Mouse (Mus musculus): Measurements from ENCODE around the gene Rft1. TPM values are rescaled to one million over a fixed set of nuclear protein-coding genes. Genes with fewer than 3 reads are reported as not detected.

The Rft1 gene
- total and polyA plus RNA-seq, 2 experiments = 12.3 to 19.0 TPM

DNA sequence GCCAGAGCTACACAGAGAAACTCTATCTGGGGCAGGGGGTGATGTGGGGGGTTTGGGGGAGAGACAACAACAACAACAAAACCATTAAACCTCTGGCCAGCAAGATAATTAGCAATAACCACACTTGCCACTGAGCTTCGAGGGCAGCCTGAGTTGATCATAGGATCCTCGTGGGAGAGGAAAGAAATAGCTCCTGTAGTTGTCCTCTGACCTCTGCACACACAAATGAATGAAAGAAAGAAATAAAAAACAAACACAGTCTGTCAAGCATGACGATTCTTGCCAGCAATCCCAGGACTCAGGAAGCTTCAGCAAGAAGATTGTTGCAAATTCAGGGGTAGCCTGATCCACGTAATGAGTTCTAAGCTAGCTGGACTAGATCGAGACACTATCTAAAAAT is 48.4 kb downstream of the Rft1 start:
- no peak overlapping the region for H3K27ac ChIP-seq (replicated peaks; ENCODE audit: insufficient read depth, low read depth, low read length)
- 37% methylated on average over 5 of the region's 5 CpGs for WGBS

DNA sequence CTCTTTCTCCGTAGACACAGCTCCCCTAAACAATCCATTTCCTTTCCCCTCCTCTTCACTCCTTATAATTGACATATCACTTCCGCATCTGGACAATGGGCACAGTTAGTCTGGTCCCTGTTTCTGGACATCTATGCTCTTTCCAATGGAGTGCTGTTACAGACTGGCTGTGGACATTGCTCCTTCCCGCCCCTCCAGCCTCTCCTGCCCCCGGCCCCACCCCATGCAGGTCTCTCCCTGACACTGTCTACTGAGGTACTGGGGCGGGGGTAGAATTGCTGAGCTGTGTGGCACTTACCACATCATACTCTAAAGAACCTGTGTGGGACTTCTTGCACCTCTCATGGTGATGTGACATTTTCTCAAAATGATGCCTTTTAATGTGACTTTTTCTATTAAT is 48.9 kb downstream of the Rft1 start:
- H3K4me3 ChIP-seq (ENCODE audit: insufficient read depth, low read depth, low read length) = no peak overlapping the region
- TF ChIP-seq POLR2A (IDR thresholded peaks at IDR 0.05; ENCODE audit: extremely low read depth, insufficient read depth, low read length) (no peak), CTCF (IDR thresholded peaks at IDR 0.05; ENCODE audit: low read depth, low read length) (no peak)
- H3K36me3 ChIP-seq (ENCODE audit: control insufficient read depth, insufficient read depth, low read length) = no peaks in the 10 kb centered on the region
- 71% methylated on average over 5 of the region's 5 CpGs for WGBS
- no peak overlapping the region for H3K9ac ChIP-seq (ENCODE audit: low read depth, low read length)
- H3K27me3 ChIP-seq (ENCODE audit: control insufficient read depth, insufficient read depth, low read length) = no peaks in the 10 kb centered on the region
- no peak overlapping the region for H3K27ac ChIP-seq (replicated peaks; ENCODE audit: insufficient read depth, low read depth, low read length)
- DNase-seq (ENCODE audit: extremely low read depth, low read depth, low spot score) = no peak
- no peaks in the 10 kb centered on the region for H3K79me2 ChIP-seq (ENCODE audit: control insufficient read depth, insufficient read depth, low read length)
- no peaks in the 10 kb centered on the region for H3K4me1 ChIP-seq (ENCODE audit: control insufficient read depth, insufficient read depth, low read length)

More for the DNA sequence above, 48.4 kb downstream of the Rft1 start:
- H3K4me3 ChIP-seq (ENCODE audit: insufficient read depth, low read depth, low read length) = no peak overlapping the region
- no peaks in the 10 kb centered on the region for H3K79me2 ChIP-seq (ENCODE audit: control insufficient read depth, insufficient read depth, low read length)
- no peaks in the 10 kb centered on the region for H3K36me3 ChIP-seq (ENCODE audit: control insufficient read depth, insufficient read depth, low read length)
- H3K4me1 ChIP-seq (ENCODE audit: control insufficient read depth, insufficient read depth, low read length) = no peaks in the 10 kb centered on the region
- DNase-seq (ENCODE audit: extremely low read depth, low read depth, low spot score) = peak; percentile 37
- H3K9ac ChIP-seq (ENCODE audit: low read depth, low read length) = no peak overlapping the region
- TF ChIP-seq CTCF (IDR thresholded peaks at IDR 0.05; ENCODE audit: low read depth, low read length) = no peak
- no peak for TF ChIP-seq POLR2A (IDR thresholded peaks at IDR 0.05; ENCODE audit: extremely low read depth, insufficient read depth, low read length)
- no peaks in the 10 kb centered on the region for H3K27me3 ChIP-seq (ENCODE audit: control insufficient read depth, insufficient read depth, low read length)

DNA sequence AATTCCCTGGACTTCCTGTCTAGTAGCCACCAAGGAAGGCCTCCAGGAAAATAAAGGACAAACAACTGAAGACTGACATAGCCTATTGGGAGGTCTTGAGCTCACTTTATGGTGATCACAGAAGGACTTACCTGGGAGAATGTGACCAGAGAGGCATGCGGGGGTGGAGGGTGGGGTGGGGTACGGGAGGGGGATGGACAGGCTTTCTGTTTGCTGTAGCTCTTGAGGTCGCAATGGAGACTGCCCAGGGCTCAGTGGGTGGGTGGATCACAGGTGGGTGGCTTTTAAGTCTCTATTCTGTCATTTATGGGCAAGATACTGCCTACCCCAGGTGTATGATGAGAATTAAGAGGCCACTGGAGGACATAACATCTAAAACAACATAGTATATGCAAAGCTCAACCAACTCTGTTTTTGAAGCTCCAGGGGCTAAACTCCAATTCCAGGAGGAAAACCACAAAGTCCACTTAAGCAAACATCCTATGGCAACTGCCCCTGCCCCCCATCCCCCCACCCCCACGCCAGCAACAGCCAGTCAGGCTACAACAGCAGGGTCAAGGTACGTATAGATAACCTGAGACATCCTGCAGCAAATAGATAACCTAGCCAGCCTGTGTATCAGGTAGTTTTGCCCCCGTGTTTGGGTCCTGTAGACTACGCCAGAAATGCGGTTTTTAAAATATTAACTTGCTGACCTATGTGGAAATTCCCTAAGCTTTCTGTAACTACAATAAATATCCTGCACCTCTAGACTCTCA is 50.1 kb downstream of the Rft1 start:
- no peaks in the 10 kb centered on the region for H3K79me2 ChIP-seq (ENCODE audit: control insufficient read depth, insufficient read depth, low read length)
- H3K36me3 ChIP-seq (ENCODE audit: control insufficient read depth, insufficient read depth, low read length) = no peaks in the 10 kb centered on the region
- TF ChIP-seq CTCF (IDR thresholded peaks at IDR 0.05; ENCODE audit: low read depth, low read length) = no peak
- TF ChIP-seq POLR2A (IDR thresholded peaks at IDR 0.05; ENCODE audit: extremely low read depth, insufficient read depth, low read length) = no peak
- no peak overlapping the region for H3K27ac ChIP-seq (replicated peaks; ENCODE audit: insufficient read depth, low read depth, low read length)
- no peaks in the 10 kb centered on the region for H3K4me1 ChIP-seq (ENCODE audit: control insufficient read depth, insufficient read depth, low read length)
- no peak overlapping the region for H3K9ac ChIP-seq (ENCODE audit: low read depth, low read length)
- H3K4me3 ChIP-seq (ENCODE audit: insufficient read depth, low read depth, low read length) = no peak overlapping the region
- 51% methylated on average over 8 of the region's 8 CpGs for WGBS
- DNase-seq (ENCODE audit: extremely low read depth, low read depth, low spot score) = no peak
- no peaks in the 10 kb centered on the region for H3K27me3 ChIP-seq (ENCODE audit: control insufficient read depth, insufficient read depth, low read length)

DNA sequence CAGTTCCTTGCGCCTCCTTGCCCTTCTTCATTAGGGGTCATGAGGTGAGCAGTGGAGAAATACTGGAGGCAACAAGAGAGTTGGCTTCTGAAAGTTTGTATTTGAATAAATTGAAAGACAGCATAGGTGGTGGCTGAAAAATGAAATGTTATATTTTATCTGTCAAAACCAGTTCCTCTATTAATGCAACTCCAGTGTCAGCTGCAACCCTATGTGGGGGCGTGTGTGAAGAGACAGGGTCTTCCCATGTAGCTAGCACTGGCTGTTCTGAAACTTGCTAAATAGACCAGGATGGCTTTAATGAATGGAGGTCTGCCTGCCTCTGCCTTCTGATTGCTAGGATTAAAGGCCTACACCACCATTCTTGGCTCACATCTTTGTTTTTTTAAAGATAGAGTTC is 57.7 kb downstream of the Rft1 start:
- DNase-seq (ENCODE audit: extremely low read depth, low read depth, low spot score) = no peak
- no peaks in the 10 kb centered on the region for H3K27me3 ChIP-seq (ENCODE audit: control insufficient read depth, insufficient read depth, low read length)
- no peak overlapping the region for H3K27ac ChIP-seq (replicated peaks; ENCODE audit: insufficient read depth, low read depth, low read length)
- no peak overlapping the region for H3K4me3 ChIP-seq (ENCODE audit: insufficient read depth, low read depth, low read length)
- H3K4me1 ChIP-seq (ENCODE audit: control insufficient read depth, insufficient read depth, low read length) = no peaks in the 10 kb centered on the region
- no peak overlapping the region for H3K9ac ChIP-seq (ENCODE audit: low read depth, low read length)
- H3K36me3 ChIP-seq (ENCODE audit: control insufficient read depth, insufficient read depth, low read length) = no peaks in the 10 kb centered on the region
- no peaks in the 10 kb centered on the region for H3K79me2 ChIP-seq (ENCODE audit: control insufficient read depth, insufficient read depth, low read length)
- no peak for TF ChIP-seq CTCF (IDR thresholded peaks at IDR 0.05; ENCODE audit: low read depth, low read length)
- TF ChIP-seq POLR2A (IDR thresholded peaks at IDR 0.05; ENCODE audit: extremely low read depth, insufficient read depth, low read length) = no peak
- WGBS = 97% methylated on average over 2 of the region's 2 CpGs

DNA sequence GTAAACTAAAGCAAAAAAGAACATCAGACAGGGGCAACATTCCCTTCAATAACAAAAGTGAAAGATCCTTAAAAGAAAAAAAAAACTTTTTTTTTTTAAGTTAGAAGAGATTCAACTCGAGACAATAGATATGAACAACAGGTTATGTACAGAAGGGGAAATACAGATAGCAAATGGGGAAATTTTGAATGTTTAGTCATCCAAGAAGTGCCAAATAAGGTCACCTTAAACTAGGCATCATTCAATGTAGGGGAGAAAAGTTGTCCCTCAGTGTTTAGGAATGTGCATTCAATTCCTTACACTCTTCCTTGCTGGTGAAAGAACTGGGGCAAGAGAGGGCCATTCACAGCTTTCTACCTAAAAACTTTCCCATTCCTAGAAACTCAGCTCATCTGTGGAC is 59.6 kb downstream of the Rft1 start:
- TF ChIP-seq POLR2A (IDR thresholded peaks at IDR 0.05; ENCODE audit: extremely low read depth, insufficient read depth, low read length) (no peak), CTCF (IDR thresholded peaks at IDR 0.05; ENCODE audit: low read depth, low read length) (no peak)
- WGBS = 61% methylated on average over 1 of the region's 1 CpGs
- no peak overlapping the region for H3K9ac ChIP-seq (ENCODE audit: low read depth, low read length)
- peaks cover 4% of the 10 kb centered on the region; the same call in 1 of the 2 replicates for H3K4me1 ChIP-seq (ENCODE audit: control insufficient read depth, insufficient read depth, low read length)
- H3K36me3 ChIP-seq (ENCODE audit: control insufficient read depth, insufficient read depth, low read length) = no peaks in the 10 kb centered on the region
- H3K79me2 ChIP-seq (ENCODE audit: control insufficient read depth, insufficient read depth, low read length) = peaks cover 4% of the 10 kb centered on the region; the same call in 1 of the 2 replicates
- no peak for DNase-seq (ENCODE audit: extremely low read depth, low read depth, low spot score)
- H3K27me3 ChIP-seq (ENCODE audit: control insufficient read depth, insufficient read depth, low read length) = no peaks in the 10 kb centered on the region
- no peak overlapping the region for H3K4me3 ChIP-seq (ENCODE audit: insufficient read depth, low read depth, low read length)
- H3K27ac ChIP-seq (replicated peaks; ENCODE audit: insufficient read depth, low read depth, low read length) = no peak overlapping the region
